Mouse (Mus musculus): ENCODE results near the gene Olfr713.

GRCm38 (mm10) chr7:107030874-107031273 lies at the start of gene Olfr713:
- no peak for TF ChIP-seq POLR2A (IDR thresholded peaks at IDR 0.05; ENCODE audit: extremely low read depth, insufficient read depth, low read length)
- TF ChIP-seq CTCF (IDR thresholded peaks at IDR 0.05; ENCODE audit: low read depth, low read length): no peak
